Mouse (Mus musculus) forelimb bud, embryonic 11.5 days (tissue): Measurements from ENCODE around the gene Smurf1.

Experiments used
- DNase-seq: peaks from one replicate; pipeline ENCODE4 v3.0.0-alpha.2; 2012; ENCODE audit warnings: low read depth, low spot score

Gene Smurf1

GRCm38 (mm10) chr5:144915828-144916227, 49.8 kb downstream of the Smurf1 start:
- no peak for DNase-seq

GRCm38 (mm10) chr5:144914433-144914906, 51.2 kb downstream of the Smurf1 start:
- DNase-seq, result no peak

- no peak for DNase-seq
These were observed 51.7 kb downstream of the Smurf1 start for GRCm38 (mm10) chr5:144913923-144914322.

- DNase-seq, result no peak
These were observed 52.3 kb downstream of the Smurf1 start for GRCm38 (mm10) chr5:144913361-144913760.

- no peak for DNase-seq
These were observed 52.9 kb downstream of the Smurf1 start for GRCm38 (mm10) chr5:144912519-144913310.

- DNase-seq, result no peak
These were observed 56.1 kb downstream of the Smurf1 start for GRCm38 (mm10) chr5:144909521-144909920.

GRCm38 (mm10) chr5:144907591-144907990, 58.1 kb downstream of the Smurf1 start:
- DNase-seq, result no peak

GRCm38 (mm10) chr5:144904356-144905134, 61.1 kb downstream of the Smurf1 start:
- no peak for DNase-seq

GRCm38 (mm10) chr5:144901791-144902190, 63.9 kb downstream of the Smurf1 start:
- no peak for DNase-seq

- no peak for DNase-seq
These were observed 64.6 kb downstream of the Smurf1 start for GRCm38 (mm10) chr5:144901035-144901434.

GRCm38 (mm10) chr5:144898448-144899052, 67.1 kb downstream of the Smurf1 start:
- DNase-seq, result no peak

- DNase-seq, result no peak
These were observed 67.8 kb downstream of the Smurf1 start for GRCm38 (mm10) chr5:144897881-144898280.

- no peak for DNase-seq
These were observed 74.4 kb downstream of the Smurf1 start for GRCm38 (mm10) chr5:144891276-144891675.

GRCm38 (mm10) chr5:144885968-144886650, 79.5 kb downstream of the Smurf1 start:
- DNase-seq, result no peak

- no peak for DNase-seq
These were observed 80.9 kb downstream of the Smurf1 start for GRCm38 (mm10) chr5:144884629-144885217.

- no peak for DNase-seq
These were observed 83.8 kb downstream of the Smurf1 start for GRCm38 (mm10) chr5:144881670-144882399.

- DNase-seq, result no peak
These were observed 88.6 kb downstream of the Smurf1 start for GRCm38 (mm10) chr5:144877021-144877420.

- peak; percentile 78 for DNase-seq
These were observed 89.8 kb downstream of the Smurf1 start for GRCm38 (mm10) chr5:144875892-144876291.

- no peak for DNase-seq
These were observed 90.4 kb downstream of the Smurf1 start for GRCm38 (mm10) chr5:144875227-144875626.

- no peak for DNase-seq
These were observed 92.8 kb downstream of the Smurf1 start for GRCm38 (mm10) chr5:144872867-144873266.

- peak; percentile 11 for DNase-seq
These were observed 93.3 kb downstream of the Smurf1 start for GRCm38 (mm10) chr5:144872326-144872725.
